7 mouse cellular contexts compared by ENCODE assay signal in the genomic region with DNA sequence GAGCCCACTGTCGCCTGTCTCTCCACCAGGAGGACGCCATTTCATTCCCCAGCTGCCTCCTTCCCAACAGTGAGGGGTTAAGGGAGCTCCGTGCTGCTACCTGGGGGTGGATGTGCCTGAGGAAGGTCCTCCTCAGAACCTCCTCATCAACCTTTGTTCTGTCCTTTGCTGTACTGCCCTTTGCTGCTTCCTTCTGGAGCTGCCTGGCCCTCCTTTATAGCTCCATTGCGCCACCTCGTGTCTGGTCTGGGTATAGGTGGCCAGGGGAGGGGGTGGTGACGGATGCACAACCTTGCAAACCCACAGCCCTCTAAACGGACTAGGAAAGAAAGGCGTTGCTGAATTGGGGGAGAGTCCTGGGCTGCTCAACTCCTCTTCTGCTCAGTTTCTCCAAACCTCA. TPM values are rescaled to one million over a fixed set of nuclear protein-coding genes. Genes with fewer than 3 reads are reported as not detected.
DNase-seq lines count a peak whose midpoint lies in the region; ATAC-seq and TF ChIP-seq lines count a peak whose summit lies in the region.

No protein-coding gene starts in this region.

- peak; percentile 87; the same call in 1 of the 2 replicates for TF ChIP-seq CTCF in small intestine, adult 2 months (IDR thresholded peaks at IDR 0.05; ENCODE audit: extremely low read depth, insufficient read length, insufficient replicate concordance, low read depth, low read length)

- no peak overlapping the region for H3K4me3 ChIP-seq in intestine, embryonic 16.5 days (ENCODE audit: low read length)
- no peak overlapping the region for H3K4me3 ChIP-seq in midbrain, embryonic 13.5 days (replicated peaks)
- H3K4me3 ChIP-seq in small intestine, adult 2 months (ENCODE audit: low read depth, low read length), result no peak overlapping the region

- no peaks in the 10 kb centered on the region for H3K4me1 ChIP-seq in intestine, embryonic 16.5 days (ENCODE audit: control insufficient read depth, insufficient read depth, low read length)
- peaks cover 7% of the 10 kb centered on the region for H3K4me1 ChIP-seq in midbrain, embryonic 13.5 days (replicated peaks)
- 0 out of 2 replicates have a peak, but pooled peaks cover 3% of the 10 kb centered on the region for H3K4me1 ChIP-seq in small intestine, adult 2 months (ENCODE audit: control insufficient read depth, insufficient read depth, insufficient read length, low read length)

- H3K9ac ChIP-seq in intestine, embryonic 16.5 days (ENCODE audit: low read depth, low read length), result peak overlapping the region; percentile 38
- peak overlapping the region; percentile 54 for H3K9ac ChIP-seq in midbrain, embryonic 13.5 days (replicated peaks)

- H3K36me3 ChIP-seq in intestine, embryonic 16.5 days (ENCODE audit: control insufficient read depth, insufficient read depth, low read length), result 0 out of 2 replicates have a peak, but pooled peaks cover 5% of the 10 kb centered on the region
- peaks cover 25% of the 10 kb centered on the region for H3K36me3 ChIP-seq in midbrain, embryonic 13.5 days
- H3K36me3 ChIP-seq in small intestine, adult 2 months (ENCODE audit: control insufficient read depth, insufficient read depth, low read length), result peaks cover 16% of the 10 kb centered on the region

- H3K9me3 ChIP-seq in intestine, embryonic 16.5 days (ENCODE audit: control insufficient read depth, low read length), result no peaks in the 10 kb centered on the region
- H3K9me3 ChIP-seq in midbrain, embryonic 13.5 days, result no peaks in the 10 kb centered on the region

- no peak for TF ChIP-seq POLR2A in small intestine, adult 2 months (IDR thresholded peaks at IDR 0.05; ENCODE audit: low read depth, low read length)

- H3K4me2 ChIP-seq in intestine, embryonic 16.5 days (ENCODE audit: low read depth, low read length), result no peak overlapping the region
- H3K4me2 ChIP-seq in midbrain, embryonic 13.5 days (replicated peaks), result no peak overlapping the region

- intact Hi-C loops in left cerebral cortex, postnatal 4 days (cut with DNase I), result no loop called here

- WGBS in intestine, embryonic 16.5 days, result 25% methylated on average over 8 of the region's 8 CpGs
- 13% methylated on average over 8 of the region's 8 CpGs for WGBS in midbrain, embryonic 13.5 days
- 31% methylated on average over 8 of the region's 8 CpGs for WGBS in small intestine, adult 2 months

- H3K27ac ChIP-seq in intestine, embryonic 16.5 days (ENCODE audit: low read length), result no peak overlapping the region
- peak overlapping the region; percentile 80 for H3K27ac ChIP-seq in midbrain, embryonic 13.5 days
- no peak overlapping the region for H3K27ac ChIP-seq in small intestine, adult 2 months (ENCODE audit: insufficient read depth, low read depth, low read length)

- DNase-seq in adrenal gland, adult 8-10 months, result peak; percentile 70
- peak; percentile 68 for DNase-seq in embryo, embryonic 11.5 days (ENCODE audit: low read depth, low spot score)
- peak; percentile 98 for DNase-seq in heart, adult 11 months
- peak; percentile 91 for DNase-seq in left cerebral cortex, postnatal 4 days

- no peaks in the 10 kb centered on the region for H3K27me3 ChIP-seq in intestine, embryonic 16.5 days (replicated peaks; ENCODE audit: control insufficient read depth, insufficient read depth, low read length)
- H3K27me3 ChIP-seq in midbrain, embryonic 13.5 days, result no peaks in the 10 kb centered on the region
- no peaks in the 10 kb centered on the region; the same call in 1 of the 2 replicates for H3K27me3 ChIP-seq in small intestine, adult 2 months (ENCODE audit: control insufficient read depth, insufficient read depth, low read length)

- ATAC-seq in intestine, embryonic 16.5 days, result peak; percentile 44
- peak; percentile 82 for ATAC-seq in midbrain, embryonic 13.5 days

RNA-seq across cellular contexts. Expression of gene Ctrl, which starts 3.1 kb away (rescaled TPM):
- total RNA-seq in adrenal gland, adult 8-10 months (2022), result 1 to 10 TPM in 1 of 4 experiments, under 1 TPM in 2, not detected in 1; 0.78 to 1.8 (median 0.86) TPM
- 3.1 and 6.2 TPM in 2 replicates for polyA plus RNA-seq in intestine, embryonic 16.5 days (2015; fragmentation: Nextera tagmentation; extraction: Ambion mirVana)
- 1 to 10 TPM; 2.1 to 2.2 TPM for total RNA-seq in left cerebral cortex, postnatal 4 days (2021)
- polyA plus RNA-seq in midbrain, embryonic 13.5 days (2015; fragmentation: Nextera tagmentation; extraction: Ambion mirVana), result 2.6 and 2.9 TPM in 2 replicates
- polyA plus RNA-seq in small intestine, adult 2 months (2012; rRNA removed), result 32.5 and 17,898 TPM in 2 replicates

RNA-seq across cellular contexts. Expression of gene Psmb10, which starts 7.6 kb away (rescaled TPM):
- total RNA-seq in adrenal gland, adult 8-10 months (2022), result 100 to 1,000 TPM in 1 of 4 experiments, 10 to 100 TPM in 3; 66.8 to 110 (median 68.4) TPM
- polyA plus RNA-seq in intestine, embryonic 16.5 days (2015; fragmentation: Nextera tagmentation; extraction: Ambion mirVana), result 115 and 116 TPM in 2 replicates
- total RNA-seq in left cerebral cortex, postnatal 4 days (2021), result 10 to 100 TPM; 50.6 to 70.2 TPM
- 38.7 and 40.3 TPM in 2 replicates for polyA plus RNA-seq in midbrain, embryonic 13.5 days (2015; fragmentation: Nextera tagmentation; extraction: Ambion mirVana)
- polyA plus RNA-seq in small intestine, adult 2 months (2012; rRNA removed), result 503 and 1,032 TPM in 2 replicates

RNA-seq across cellular contexts. Expression of gene Lcat, which starts 12.6 kb away (rescaled TPM):
- 1 to 10 TPM; 1.1 to 3.1 (median 2.2) TPM for total RNA-seq in adrenal gland, adult 8-10 months (2022)
- polyA plus RNA-seq in intestine, embryonic 16.5 days (2015; fragmentation: Nextera tagmentation; extraction: Ambion mirVana), result 1.7 and 2.8 TPM in 2 replicates
- total RNA-seq in left cerebral cortex, postnatal 4 days (2021), result 1 to 10 TPM; 6.4 to 8.3 TPM
- 0.30 and 0.54 TPM in 2 replicates for polyA plus RNA-seq in midbrain, embryonic 13.5 days (2015; fragmentation: Nextera tagmentation; extraction: Ambion mirVana)
- 0.72 and 2.6 TPM in 2 replicates for polyA plus RNA-seq in small intestine, adult 2 months (2012; rRNA removed)

RNA-seq across cellular contexts. Expression of gene Pskh1, which starts 30.4 kb away (rescaled TPM):
- total RNA-seq in adrenal gland, adult 8-10 months (2022), result 10 to 100 TPM; 34.1 to 36.1 (median 34.9) TPM
- 25.6 and 26.6 TPM in 2 replicates for polyA plus RNA-seq in intestine, embryonic 16.5 days (2015; fragmentation: Nextera tagmentation; extraction: Ambion mirVana)
- total RNA-seq in left cerebral cortex, postnatal 4 days (2021), result 10 to 100 TPM in 1 of 2 experiments, 1 to 10 TPM in 1; 8.6 to 10.1 TPM
- 13.5 and 14.7 TPM in 2 replicates for polyA plus RNA-seq in midbrain, embryonic 13.5 days (2015; fragmentation: Nextera tagmentation; extraction: Ambion mirVana)
- 10.2 and 20.2 TPM in 2 replicates for polyA plus RNA-seq in small intestine, adult 2 months (2012; rRNA removed)

RNA-seq across cellular contexts. Expression of gene Slc12a4, which starts 35.3 kb away (rescaled TPM):
- total RNA-seq in adrenal gland, adult 8-10 months (2022), result 10 to 100 TPM; 46.2 to 86.2 (median 68.3) TPM
- polyA plus RNA-seq in intestine, embryonic 16.5 days (2015; fragmentation: Nextera tagmentation; extraction: Ambion mirVana), result 19.4 and 21.8 TPM in 2 replicates
- total RNA-seq in left cerebral cortex, postnatal 4 days (2021), result 10 to 100 TPM; 19.0 to 21.5 TPM
- polyA plus RNA-seq in midbrain, embryonic 13.5 days (2015; fragmentation: Nextera tagmentation; extraction: Ambion mirVana), result 5.2 and 5.6 TPM in 2 replicates
- polyA plus RNA-seq in small intestine, adult 2 months (2012; rRNA removed), result 6.8 and 8.9 TPM in 2 replicates
